Mouse (Mus musculus): ENCODE measurements at regions not wholly inside any gene's neighbourhood (a gene's known extent, or its start where the extent isn't known, plus 50 kb on each side); places are given as distances from the start of the nearest gene placed in this dataset.

DNA sequence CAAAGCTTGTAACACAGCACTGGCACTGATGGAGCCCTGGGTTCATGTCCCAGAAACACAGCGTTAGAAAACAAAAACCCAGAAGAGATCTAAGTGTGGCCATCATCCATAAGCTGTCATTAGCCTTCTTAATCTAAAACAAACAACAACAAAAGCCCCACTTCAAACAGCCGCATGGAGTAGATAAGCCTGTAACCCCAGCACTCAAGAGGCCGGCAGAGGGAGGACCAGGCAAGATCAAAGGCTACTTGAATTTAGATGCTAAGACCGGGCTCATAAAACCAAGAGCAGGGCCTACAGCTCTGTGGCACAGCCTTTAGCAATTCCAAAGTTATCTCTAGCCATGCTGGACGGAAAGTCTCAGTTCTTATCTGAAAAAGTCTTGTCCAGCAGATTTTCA is 215.4 kb upstream of the Mkln1 start:
- DNase-seq: no peak
- intact Hi-C loops (cut with DNase I): no loop called here

DNA sequence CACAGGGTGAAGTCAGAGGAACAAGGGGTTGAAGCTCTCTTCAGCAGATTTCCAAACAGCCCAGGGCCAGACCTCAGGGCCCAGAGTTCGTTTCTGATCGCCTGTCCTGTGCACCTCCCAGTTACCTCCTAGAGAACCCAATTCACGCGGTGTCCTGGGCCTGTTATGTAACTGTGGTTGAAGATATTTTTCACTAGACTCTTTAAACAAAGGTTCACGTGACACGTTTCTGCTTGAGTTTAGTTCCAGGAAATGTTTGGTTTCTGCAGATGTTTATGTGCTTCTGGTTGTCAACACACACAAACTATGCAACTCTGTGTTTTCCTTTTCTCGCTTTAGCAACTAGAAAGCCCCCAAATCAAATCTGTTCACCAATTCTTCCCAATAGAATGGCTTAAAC is 214.0 kb upstream of the Mkln1 start:
- intact Hi-C loops (cut with DNase I): no loop called here
- DNase-seq: no peak

DNA sequence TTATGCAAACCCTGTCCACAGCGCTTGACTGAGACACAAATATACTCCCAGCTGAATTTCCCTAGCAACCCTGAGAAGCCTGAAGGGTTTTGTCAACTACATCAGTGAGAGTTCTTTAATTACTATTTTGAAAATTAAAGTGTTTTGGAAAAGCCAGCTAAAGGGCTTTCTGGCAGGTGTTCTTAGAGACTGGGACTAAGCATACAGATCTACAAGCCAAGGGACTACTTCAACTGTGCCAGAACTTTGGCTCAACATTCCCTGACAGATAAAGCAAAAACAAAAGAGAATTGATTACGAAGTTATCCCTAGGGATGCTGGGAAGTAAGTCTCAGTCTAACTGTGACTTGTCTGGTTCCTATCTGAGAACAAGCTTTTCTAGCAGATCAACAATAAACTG is 213.4 kb upstream of the Mkln1 start:
- no peak for DNase-seq
- intact Hi-C loops (cut with DNase I): no loop called here

DNA sequence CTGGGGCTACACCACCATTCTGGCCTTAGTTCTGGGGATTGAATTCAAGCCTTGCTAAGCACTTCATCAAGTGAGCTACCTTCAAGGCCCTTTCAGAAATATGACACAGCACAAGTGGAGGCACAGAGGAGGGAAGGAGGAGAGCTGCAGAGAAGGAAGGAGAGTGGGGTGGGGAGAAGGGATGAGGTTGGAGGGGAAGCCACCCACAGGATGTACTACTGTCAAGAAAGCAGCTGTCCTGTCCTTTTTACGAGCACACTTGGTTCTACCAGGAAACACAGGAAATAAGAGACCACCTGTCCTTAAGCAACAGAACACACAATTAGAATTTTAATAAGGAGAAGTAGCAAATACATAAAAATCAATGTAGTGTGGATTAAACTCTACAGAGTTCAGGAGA is 210.5 kb upstream of the Mkln1 start:
- DNase-seq: no peak
- intact Hi-C loops (cut with DNase I): loop anchor here (2.0 kb wide), 1 partner anchor 265 kb away; no protein-coding TSS in a partner anchor

DNA sequence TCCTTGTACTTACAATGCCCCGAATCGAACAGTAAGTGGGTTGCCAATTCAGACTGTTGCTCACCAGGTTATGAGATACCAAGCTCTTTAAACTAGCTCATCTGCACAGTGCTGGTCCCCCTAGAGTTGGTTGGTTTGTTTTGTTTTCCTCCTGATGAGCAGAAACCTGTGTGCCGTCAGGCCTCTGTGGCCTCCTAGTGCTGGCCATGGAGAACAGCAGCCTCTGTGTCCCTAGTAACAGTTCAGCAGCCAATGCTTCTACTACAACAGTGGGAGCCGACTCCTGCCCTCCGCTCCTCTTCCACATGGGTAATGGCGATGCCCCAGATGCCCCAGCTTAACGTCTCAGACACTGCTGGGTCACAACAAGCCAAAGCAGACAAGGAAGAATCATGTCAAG is 209.5 kb upstream of the Mkln1 start:
- DNase-seq: no peak
- intact Hi-C loops (cut with DNase I): loop anchor here (2.0 kb wide), 1 partner anchor 264 kb away; no protein-coding TSS in a partner anchor

DNA sequence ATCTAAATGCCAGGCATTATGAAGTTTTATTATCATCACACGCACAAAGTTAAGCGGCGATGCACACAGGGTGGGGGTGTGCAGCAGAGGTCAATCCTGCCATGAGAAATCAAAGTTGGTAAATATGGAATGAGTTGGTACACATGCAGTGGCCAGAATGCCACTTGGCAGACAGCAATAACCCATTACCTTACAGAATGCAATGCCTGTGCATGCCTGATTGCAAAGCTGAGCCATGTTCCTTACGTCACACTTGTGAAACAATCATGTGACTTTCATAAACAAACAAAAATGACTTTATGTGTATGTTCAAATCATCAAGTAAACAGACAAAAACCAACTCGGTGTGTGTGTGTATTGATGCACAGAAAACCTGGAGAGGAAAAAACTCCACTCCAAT is 208.5 kb upstream of the Mkln1 start:
- no peak for DNase-seq
- intact Hi-C loops (cut with DNase I): loop anchor here (5.0 kb wide), 2 partner anchors 202 to 222 kb away; no protein-coding TSS in a partner anchor

DNA sequence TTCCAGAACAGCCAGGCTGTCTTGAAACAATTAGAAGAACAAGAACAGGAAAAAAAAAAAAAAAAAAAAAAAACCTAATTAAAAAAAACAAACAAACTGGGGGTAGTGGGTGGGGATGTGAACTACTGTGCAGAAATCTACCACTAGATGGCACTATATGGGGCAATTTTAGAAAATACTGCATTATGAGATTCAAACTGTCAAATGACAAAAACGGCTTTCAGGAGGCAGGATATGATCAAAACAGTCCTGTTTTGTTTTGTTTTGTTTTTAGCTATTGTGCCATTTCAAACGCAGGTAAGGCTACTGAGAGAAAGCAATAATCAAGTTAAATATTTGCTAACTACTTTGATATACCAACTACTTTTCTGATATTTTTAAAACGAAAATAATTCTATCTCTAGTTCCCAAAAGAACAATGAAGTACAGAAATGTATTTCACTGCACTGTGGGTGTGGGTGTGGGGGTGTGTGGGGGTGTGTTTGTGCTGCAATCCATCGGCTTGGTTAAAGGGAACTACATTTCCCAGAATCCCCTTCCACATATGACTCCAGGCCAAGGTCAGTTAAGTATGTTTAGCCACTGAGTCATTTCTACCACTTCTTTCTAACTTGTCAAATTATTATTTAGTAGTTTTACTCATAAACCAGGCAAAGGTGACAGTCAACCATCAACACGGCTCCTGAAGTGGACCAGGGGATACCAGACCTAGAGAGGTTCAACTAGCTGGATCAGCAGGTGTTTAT is 207.7 kb upstream of the Mkln1 start:
- intact Hi-C loops (cut with DNase I): loop anchor here (5.0 kb wide), 2 partner anchors 202 to 222 kb away; no protein-coding TSS in a partner anchor
- no peak for DNase-seq

DNA sequence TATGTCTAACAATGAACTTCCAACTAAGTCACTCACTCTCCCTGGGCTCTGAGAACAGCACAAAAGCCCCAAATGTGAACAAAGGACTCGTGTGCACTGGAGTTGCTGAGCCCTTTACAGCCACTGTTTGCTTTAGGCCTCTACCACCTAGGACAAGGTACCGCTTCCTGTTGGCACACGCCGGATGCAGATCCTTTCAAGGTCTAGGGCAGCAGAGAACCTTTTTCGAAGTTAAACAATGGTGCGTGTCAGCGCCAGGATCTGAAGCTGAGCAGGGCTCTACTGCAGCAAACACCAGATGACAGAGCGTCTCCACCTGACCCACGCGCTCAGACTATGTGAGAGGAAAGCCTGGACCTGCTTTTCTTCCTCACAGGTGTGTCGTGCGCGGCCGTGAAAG is 207.0 kb upstream of the Mkln1 start:
- intact Hi-C loops (cut with DNase I): loop anchor here (5.0 kb wide), 2 partner anchors 201 to 221 kb away; no protein-coding TSS in a partner anchor
- DNase-seq: no peak

DNA sequence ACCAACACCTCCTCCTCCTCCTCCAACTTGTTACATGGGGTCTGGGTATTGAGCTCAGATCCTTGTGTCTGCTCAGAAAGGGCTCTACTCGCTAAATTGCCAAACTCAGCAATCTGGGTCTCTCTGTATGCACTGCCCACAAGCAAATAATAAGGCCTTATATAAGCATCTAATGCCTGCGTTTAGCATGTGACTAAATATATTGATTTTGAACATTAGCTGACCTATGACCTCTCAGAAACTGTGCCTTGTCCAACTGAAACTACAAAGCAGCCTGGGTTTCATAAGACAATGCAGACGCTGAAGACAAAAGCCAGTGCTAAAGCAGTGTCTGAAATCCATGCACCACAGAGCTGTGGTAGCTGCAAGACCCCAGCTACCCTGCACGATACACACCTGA is 206.3 kb upstream of the Mkln1 start:
- DNase-seq: no peak
- intact Hi-C loops (cut with DNase I): loop anchor here (2.0 to 5.0 kb wide), 3 partner anchors 17 to 220 kb away; no protein-coding TSS in a partner anchor

DNA sequence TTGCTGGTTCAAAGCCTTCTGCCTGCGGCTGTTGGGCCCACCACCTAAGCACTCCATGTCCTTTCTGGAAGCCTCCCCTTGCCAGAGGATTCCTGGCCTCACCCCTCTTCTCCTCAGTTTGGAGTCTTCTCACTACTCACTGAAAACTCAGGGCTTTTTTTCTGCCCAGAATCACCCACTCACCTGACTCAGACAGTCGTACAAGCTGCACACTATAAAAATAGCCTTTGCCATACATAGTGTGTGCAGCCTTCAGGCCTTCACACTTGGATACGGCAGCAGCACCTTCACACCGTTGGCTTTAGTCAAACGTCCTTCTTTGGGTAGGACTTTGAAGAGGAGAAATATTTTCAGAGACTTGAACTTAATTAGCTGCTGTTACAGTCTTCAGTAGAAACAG is 205.3 kb upstream of the Mkln1 start:
- intact Hi-C loops (cut with DNase I): loop anchor here (2.0 to 5.0 kb wide), 3 partner anchors 16 to 219 kb away; no protein-coding TSS in a partner anchor
- DNase-seq: no peak

DNA sequence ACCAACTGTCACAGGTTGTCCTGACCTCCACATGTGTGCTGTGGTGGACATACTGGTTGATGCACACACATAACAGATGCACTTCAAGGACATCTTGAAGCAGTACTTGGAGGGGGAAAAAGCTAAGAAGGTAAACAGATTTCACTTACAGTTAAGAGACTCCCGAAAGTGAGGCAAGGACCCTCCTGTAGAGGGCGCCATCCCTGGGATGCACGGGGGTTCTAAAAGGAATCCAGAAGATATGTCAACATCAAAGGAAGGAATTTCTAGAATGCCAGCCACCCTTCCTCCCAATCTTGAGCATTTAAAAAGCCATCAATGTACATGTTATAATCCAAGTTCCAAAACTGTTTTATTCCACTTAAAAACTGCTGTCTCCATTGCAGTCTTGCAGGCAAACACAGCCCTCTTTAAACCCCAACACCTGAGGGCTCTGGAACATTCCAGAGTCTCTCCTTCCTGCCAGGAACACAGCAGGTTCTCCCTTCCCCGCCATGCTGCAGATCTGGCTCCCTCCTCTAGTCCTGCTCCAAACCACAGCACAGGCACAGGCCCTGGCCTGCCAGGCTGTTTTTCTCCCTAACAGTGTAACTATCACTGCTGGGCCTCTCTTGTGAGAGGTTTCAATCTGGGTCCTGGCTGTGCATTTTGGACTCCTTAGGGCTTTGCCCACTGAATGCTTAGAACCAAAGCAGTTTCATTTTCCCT is 200.8 kb upstream of the Mkln1 start:
- intact Hi-C loops (cut with DNase I): no loop called here
- DNase-seq: no peak

DNA sequence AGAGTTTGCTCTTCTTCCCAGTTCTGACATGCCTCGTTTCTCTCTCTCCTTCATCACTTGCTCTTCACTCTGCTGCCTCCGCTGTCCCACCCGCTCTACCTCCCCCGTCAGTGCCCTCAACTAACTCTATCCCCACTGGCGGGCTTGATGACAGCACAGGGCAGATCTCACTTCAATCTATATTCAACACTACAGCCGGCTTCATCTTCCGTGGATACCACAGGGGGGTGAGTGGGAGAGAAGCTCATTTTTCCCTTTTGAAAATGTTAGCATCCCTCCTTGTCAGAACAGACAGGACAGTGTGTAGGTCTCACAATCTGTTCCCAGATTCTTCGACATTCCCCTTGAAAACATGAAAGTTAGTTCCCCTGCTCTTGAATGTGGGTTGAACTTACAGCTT is 200.2 kb upstream of the Mkln1 start:
- intact Hi-C loops (cut with DNase I): no loop called here
- DNase-seq: no peak

DNA sequence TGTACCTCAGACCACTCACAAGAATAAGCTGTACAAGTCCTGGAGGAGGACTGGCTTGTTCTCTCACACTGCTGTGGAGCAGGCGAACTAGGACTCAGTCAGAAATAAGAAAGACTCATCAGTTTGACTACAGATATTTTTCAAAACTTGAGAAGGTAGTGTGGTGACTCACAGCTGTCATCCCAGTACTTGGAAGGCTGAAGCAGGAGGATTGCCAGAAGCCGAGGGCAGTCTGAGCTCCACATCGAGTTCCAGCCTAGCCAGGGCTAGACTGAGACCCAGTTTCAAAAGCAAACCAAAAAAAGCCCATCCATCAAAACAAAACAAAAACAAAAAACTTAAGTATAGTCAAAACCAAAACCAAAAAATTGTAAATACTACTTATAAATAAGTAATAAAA is 197.8 kb upstream of the Mkln1 start:
- no peak for DNase-seq
- intact Hi-C loops (cut with DNase I): no loop called here

DNA sequence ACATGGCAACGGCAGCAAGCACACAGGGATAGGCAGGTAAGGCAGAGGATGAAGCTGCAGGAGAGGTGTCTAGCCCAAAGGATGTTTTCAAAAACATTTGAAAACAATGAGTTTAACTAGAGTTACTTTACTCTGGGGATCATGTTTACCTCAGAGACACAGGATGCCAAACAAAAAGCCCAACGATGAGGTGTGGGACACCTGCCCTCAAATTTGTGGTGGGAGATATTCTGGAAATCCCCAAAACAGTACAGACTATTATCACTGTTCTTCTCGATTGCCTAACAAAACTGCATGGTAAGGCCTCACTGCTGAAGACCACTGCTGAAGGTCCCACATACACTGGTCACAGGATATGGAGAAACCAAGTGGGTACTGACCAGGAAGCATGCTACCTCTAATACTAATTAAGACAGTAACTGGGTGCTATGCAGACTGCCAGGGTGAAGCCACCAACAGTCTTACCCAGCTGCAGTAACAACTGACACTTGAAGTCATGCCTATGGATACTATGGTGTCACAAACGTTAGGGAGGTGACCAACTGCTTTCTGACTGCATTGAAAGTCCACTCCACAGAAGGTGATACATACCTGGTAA is 197.1 kb upstream of the Mkln1 start:
- no peak for DNase-seq
- intact Hi-C loops (cut with DNase I): no loop called here

DNA sequence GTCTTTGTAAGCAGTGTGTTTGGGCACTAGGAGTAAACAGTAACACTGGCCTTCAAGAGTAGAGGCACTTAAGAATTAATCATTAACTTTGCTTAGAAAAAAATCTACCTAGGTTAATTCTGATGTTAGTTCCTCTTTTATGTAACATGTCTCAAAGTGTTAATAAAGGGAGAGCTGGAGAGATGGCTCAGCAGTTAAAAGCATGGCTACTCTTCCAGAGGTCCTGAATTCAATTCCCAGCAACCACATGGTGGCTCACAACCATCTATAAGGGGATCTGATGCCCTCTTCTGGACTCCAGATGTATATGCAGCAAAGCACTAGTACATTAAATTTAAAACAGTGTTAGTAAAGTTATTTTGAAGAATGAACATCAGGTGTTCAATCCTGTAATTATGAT is 195.9 kb upstream of the Mkln1 start:
- intact Hi-C loops (cut with DNase I): no loop called here

DNA sequence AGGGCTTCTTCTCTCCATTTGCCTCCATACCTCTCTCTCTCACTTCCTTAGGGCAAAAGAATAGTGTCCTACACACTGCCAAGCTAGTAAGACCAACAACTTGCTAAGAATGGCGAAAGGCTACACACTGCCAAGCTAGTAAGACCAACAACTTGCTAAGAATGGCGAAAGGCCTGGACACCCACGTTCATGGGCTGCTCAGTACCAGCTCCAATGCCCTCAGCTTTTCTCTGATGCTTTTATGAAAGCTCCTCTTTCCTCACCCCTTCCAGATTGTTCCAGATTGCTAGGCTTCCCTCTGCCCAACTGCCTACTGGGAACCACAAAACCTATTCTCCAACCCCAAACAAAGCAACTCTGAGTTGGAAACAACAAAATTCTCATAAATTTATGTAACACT is 194.1 kb upstream of the Mkln1 start:
- intact Hi-C loops (cut with DNase I): no loop called here
- DNase-seq: no peak

More for the DNA sequence above, 195.9 kb upstream of the Mkln1 start:
- no peak for DNase-seq

DNA sequence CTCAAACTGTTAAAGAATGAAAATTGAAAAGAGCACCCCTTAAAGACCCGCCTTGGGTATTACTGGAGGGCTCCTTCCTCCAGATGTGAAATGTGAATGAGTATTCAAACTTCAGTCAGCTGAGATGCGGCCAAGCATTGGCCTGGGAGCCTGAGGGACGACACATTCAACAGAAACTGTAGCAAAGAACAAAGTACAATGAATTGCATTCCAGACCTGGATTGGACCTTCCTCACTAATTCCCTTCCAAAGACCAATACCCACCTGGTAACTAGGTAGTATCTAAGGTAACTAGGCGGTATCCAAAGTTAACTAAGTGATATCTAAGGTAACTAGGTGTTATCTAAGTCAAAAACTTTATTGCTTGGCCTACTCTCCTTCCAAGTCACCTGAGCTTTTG is 193.7 kb upstream of the Mkln1 start:
- intact Hi-C loops (cut with DNase I): no loop called here
- DNase-seq: no peak

DNA sequence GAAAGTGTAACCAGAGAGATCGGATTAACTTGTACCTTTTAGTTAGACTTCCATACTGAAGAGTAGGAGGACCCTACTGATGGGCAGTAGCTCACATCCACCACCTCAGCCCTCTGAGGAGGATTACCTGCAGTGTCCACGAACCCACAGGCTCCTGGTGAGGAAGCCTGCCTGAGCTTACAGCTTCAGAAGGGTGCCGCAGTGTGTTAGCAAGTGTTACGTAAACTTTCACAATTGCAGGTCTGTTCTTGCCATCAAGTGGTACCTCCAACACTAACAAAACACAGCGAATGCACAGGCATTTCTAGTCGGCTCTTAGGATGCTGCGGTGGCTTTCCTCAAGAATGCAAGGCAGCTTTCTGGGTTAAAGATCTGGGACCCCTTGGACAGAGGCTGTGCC is 192.4 kb upstream of the Mkln1 start:
- intact Hi-C loops (cut with DNase I): no loop called here
- no peak for DNase-seq

DNA sequence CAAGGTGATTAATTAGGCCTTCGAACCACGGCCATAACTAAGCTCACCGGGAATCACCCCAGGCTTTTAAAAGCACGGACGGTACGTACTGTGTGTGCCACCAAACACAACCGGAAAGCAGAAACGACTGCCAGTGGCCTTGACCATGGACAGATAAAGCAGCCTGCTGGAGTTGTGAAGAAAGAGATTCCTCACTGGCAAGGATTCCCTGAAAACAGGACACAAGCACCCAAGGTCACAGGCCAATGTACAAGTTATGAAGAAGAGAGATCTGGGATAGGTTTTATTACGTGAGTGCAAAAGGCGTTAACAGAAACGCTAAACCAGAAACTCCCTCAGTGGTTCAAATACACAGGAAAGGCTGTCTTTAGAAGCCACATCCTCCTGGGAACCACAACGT is 191.3 kb upstream of the Mkln1 start:
- DNase-seq: no peak
- intact Hi-C loops (cut with DNase I): no loop called here

DNA sequence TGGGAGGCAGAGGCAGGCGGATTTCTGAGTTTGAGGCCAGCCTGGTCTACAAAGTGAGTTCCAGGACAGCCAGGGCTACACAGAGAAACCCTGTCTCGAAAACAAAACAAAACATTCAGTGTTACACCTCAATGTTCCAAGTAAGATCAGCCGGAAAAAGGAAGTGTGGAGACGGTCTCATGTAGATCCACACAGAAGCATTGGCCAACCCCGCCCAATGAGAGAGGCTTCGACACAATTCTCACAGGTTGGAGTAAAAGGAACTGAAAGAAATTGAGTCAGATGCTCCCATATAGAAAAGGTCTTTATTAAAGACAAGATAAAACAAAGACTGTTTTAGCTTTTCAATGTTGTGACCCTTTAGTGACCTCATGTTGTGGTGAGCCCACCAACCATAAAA is 190.3 kb upstream of the Mkln1 start:
- intact Hi-C loops (cut with DNase I): loop anchor here (2.0 kb wide), 1 partner anchor 15 kb away; no protein-coding TSS in a partner anchor
- DNase-seq: no peak

DNA sequence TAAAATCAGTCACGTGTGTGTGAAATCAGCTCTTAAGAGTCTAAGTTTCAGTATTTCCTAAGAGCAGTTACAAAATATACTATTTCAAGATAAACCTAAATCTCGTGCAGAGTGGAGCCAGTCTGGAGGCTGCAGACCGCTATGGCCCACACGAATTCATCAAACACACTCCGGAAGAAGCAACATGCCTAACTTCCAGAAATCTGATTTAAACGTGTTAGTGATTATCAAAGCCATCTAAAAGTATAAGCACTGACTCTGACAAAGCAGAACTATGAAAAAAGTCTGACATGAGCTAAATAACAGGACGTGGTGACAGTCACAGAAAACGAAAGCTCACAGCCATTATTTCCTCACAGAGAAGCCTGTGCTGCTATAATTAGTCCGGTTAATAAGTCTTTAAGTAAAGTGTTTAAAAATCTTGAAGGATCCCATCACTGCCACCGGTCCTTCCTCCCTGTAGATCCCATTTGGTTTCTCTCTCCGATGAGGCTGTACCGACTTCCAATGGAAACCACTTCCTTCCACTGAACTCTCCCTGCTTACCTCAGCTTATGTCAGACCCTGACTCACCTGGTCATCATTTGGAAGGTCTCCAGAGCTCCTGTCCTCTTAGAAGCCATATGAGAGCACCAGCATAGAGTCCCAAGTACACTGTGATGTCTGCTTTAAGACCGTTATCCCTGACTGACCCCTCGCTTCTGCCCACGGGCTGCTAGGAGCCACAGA is 189.0 kb upstream of the Mkln1 start:
- no peak for DNase-seq

More for the DNA sequence above, 189.0 kb upstream of the Mkln1 start:
- intact Hi-C loops (cut with DNase I): loop anchor here (2.0 kb wide), 1 partner anchor 17 kb away; no protein-coding TSS in a partner anchor

Data from heart, postnatal 36 days (tissue).